Mouse (Mus musculus) c-Kit-negative CD71-positive TER-119-positive erythroid progenitor cells, embryonic 14.5 days (primary cell): ENCODE results near the gene Fgfr2.

Experiments used
- DNase-seq: peaks from one replicate; pipeline ENCODE4 v3.0.0-alpha.2; 2013; ENCODE audit warnings: low read depth, low spot score

The Fgfr2 gene

DNA sequence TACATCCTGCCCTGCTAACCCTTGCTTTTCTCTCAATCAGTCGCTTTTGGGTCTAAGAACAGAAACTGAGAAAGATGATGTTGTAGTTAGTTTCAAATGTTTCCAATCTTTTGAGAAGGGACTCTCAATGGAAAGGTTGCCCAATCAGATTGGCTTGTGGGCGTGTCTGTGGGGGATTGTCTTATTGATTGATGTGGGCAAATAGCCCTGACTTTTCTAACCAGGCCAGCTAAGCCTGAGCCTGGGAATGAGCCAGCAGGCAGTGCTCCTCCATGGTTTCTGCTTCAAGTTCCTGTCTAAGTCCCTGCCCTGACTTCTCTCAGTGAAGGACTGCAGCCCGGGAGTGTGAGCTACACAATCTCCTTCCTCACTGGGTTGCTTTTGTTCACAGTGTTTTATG lies 2133.8 kb downstream of the Fgfr2 start:
- DNase-seq = no peak

DNA sequence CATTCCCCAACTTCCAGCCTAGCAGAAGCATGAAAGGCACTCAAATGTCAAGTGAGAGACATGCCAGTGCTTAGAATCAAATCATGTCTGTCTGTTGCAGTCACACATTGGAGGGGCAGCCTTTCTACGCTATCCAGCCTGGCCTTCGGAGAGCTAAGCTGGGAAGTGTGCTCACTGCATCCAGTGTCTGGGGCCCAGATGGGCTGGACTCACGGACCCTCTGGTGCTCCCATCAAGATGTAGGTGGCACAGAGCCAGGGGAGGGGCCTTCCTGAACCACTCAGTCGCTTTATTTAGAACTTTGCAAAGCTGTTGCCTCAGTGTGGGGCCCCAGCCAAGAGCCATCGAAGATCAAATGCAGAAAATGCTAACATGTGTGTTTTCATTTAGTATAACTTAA lies 2135.0 kb downstream of the Fgfr2 start:
- DNase-seq = no peak

DNA sequence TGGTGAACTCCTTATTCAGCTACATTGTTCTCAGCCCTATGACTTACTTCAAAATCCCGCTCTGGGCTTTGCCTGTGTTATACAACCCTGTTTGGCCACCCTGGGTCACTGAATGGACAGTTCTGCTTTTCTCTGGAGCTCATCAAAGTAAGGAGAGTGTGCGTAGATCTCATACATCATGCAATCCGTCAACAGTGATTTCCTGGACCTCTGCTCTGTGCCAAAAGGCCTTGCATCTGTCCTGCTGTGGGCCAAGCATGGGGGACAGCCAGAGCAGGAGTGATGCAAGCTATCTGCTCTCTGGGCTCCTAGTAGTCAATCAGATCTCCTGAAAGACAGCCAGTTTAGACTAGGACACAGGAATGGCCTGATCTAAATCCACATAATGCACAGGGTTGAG lies 2137.4 kb downstream of the Fgfr2 start:
- no peak for DNase-seq

DNA sequence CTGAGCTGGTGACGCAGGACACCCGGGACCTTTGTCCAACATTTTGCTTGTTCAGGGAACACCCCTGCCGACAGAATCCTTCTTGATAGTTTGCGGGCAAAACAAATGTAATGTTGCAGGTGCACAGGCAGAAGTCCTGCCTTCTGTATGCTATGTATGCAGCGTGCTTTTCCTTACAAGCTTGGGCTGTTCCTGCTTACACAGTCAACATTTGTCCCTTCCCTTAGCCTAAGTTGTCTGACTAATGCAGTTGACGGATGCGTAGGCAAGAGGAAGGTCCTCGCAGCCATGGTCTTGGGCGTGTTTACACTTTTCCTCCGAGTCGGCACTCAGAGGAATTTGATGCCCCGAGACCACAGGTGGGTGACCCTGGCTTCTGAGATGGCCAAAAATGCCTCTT lies 2138.0 kb downstream of the Fgfr2 start:
- DNase-seq = no peak

DNA sequence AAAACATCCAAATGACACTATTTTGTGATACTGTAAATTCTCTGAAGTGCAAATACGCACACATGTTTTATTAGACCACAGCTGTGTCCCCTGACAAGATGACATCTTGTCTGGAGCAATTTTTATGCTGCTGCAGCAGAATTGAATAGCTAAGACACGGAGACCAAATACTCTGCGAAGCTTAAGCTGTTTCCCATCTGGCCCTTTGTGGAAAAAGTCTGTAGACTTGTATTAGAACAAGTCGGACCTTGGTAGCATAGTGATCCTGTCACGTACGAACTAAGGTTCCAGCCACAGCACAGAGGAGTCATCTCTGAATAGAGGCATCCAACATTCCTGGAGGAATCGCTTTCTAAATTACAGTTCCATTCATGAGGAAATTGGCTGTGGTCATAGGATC lies 2138.9 kb downstream of the Fgfr2 start:
- DNase-seq = no peak

DNA sequence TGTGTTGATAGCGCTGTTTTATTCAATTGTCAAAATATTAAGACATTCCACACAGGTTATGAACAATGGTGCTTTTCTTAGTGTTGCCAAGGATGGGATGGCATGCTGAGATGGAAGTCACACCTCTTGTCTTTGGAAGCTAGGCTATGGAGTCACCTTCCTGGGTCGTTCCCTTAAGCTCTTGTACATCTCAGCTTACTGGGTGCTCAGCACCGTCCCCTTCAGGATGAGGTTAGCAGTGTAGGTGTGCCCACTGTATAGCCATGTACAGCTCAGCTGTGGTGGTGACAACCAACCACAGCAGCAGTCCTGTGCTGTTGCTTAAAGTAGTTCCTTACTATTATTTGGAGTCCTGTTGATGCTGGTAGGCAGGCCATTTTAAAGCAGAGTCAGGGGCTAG lies 2140.3 kb downstream of the Fgfr2 start:
- DNase-seq = no peak

DNA sequence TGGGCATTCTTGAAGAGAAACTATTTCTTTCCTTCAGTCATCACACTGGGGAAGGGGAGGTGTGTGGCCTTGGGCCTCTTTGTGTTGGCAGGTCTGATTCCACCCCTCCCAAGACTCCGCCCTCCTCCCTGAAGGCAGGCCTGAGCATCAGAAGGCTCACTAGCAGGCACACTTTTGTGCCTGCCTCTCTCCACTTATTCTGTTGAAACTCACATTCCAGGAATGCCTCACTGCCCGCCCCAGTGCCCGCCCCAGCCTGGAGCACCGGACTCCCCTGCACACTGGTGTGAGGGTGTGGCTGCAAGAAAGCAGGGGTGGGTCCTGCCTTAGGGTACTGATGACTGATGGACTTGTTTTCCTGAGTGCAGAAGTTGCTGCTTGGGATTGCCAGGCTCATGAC lies 2140.8 kb downstream of the Fgfr2 start:
- DNase-seq = no peak

DNA sequence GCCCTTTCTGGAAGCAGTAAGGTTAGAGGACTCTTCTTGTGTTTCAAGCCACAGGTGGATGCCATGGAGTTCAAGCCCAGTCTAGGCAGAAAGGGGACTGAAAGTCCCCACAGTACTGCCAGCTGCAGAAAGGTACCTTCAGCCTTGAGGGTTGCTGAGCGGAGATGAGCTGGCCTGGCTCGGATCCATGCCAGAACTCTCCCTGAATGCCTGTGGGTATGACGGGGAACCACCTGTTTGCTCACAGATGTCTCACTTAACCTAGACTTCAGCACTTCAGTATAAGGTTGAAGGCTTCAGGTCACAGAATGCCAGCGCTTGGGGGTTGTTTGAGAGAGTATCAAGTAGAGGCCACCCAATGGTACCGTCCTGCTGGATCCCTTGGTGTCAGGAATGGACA lies 2143.0 kb downstream of the Fgfr2 start:
- no peak for DNase-seq

DNA sequence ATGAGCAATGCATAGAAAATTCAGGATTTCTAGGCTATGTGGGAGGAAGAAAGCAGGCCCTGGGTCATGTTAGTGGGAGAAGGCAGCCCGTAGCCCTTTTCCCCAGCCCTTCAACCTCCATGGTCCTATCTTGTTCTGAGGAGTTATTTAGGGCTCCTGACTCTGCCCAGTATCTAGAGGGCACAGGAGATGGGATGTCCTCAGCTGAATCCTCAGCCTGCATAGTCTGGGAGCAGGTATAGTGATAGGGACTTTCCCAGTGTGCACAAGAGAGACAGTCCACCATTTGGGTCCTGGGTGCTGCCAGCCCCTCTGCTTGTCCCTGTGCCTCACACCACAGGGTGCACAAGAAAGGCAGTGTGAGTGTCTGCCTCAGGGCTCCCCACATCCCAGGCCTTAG lies 2144.6 kb downstream of the Fgfr2 start:
- DNase-seq = no peak

DNA sequence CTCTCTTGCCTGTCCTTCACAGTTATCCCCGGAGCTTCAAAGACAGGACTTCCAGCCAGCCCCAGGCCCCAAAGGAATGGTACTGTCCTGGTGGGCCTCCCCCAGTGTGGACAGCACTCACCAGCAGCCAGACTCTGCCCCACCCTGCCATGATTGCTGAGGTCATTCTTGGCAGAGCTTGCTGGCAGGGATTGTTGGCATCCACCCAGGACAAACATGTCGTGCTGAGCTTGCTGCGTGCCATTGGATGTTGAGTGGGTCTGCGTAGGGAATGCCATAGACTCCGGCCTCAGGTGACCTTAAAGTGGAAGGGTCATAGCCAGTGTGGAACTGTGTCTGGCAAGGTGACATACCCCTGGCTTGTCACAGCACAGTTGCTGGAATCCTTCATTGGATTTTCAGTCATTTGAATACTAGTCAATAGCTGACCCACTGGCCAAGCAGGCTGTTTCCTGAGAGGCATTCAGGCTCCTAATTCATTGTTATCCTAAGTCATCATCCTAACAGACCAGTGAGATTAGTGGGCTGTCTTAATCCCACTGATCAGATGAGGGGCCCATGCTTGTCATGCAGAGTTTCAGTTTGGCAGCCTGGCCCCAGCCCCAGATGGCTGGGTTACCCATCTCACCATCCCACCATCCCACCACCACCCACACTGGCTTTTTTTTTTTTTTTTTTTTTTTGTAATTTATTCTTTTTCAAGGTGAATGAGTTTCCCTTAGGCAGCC lies 2145.2 kb downstream of the Fgfr2 start:
- DNase-seq = no peak

DNA sequence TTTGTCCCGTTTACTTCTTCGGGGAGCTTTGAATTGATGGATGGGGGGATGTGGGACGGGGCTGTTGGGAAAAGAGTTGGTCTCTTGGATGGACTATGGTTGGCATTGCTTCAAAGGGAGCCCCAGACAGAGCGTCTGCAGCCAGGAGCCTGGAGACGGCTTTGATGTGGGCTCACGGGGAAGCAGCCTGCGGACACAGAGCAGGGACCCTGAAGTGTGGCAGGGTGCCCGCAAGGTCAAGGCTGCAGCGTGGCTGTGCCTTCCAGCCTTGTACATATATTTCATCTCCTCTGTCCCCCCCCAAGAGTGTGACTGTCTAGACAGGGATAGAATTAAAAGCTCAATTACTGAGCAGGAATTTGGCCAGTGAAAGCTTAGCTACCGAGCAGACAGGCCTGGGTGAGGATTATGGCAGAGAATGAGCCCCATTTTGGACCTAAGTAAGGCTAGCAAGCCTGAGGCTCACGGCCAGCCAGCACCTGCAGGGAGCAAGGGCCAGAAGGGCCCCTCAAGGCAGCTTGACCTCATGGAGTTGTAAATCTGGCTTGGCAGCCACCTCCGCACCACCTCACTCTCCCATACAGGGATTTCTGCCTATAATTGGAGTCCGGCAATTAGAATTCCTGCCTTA lies 2146.7 kb downstream of the Fgfr2 start:
- no peak for DNase-seq

DNA sequence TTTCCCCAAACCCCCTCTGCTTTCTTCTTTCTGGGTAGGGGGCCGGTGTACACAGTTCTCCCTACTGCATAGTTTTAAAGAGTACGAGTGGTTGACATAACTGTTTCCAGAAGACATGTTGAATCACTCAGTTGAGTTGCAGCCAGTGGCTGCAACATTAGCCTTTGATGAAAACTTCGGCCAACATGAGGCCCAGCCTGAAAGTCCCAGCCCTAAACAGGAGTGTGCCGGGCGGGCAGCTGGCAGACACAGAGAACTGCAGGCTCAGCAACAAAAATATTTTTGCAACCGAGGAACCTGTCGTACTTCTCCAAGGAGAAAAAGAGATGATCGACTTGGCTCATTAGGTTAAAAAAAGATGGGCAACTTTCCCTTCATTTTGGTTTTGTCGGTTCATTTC lies 2150.4 kb downstream of the Fgfr2 start:
- no peak for DNase-seq

DNA sequence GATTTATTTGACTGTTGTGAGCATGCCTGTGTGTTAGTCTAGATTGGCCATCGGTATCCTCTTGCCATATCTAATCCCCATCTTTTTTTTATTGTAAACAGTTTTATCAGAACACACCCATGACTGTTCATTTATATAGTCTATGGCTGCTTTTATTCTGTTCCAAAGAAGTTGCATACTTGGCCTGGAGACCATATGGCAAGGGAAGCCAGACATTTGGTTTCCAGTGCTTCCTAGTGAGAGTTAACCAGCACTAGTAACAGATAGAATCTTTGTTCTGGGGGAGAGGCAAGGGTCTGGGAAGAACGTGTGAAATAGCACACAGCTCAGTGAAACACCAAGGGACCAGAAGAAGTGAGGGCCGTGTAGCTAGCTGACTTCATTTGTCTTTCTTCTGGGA lies 2153.6 kb downstream of the Fgfr2 start:
- no peak for DNase-seq

DNA sequence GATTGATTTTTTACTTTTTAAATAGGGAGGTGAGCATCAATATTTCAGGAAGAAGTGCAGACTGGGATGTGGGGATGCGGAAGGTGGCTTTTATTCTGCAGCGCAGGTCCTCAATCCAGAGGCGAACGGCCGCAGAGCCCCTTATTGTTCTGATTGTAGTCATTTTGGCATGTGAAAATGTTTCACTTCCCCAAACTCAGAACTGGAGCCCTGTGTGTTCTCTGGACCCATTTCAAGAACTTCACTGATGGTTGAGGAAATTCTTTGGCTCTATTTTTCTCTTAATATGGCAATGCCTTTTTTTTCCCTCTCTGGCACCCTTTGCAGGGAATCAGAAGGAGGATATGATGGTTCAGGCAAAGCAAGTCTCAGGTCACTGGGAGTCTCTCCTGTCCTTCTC lies 2154.1 kb downstream of the Fgfr2 start:
- no peak for DNase-seq

DNA sequence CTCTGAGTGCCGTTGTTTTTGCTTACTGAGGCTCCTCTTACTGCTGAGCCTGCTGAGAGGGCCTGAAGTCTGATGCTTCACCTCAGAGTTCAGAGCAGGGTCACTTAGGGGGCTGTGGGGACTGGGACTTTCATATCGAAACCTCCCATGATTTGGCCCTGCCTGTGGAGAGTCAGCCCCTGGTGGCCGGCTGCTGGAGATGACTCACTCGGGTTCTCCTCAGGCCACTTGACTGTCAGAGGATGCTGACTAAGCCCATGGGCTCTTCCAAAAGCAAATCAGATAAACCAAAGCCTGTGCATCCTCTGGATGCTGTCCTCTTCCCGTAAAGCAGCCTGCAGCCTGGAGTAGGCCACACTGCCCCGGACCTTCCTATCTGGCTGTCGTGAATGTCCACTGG lies 2154.6 kb downstream of the Fgfr2 start:
- DNase-seq = no peak

DNA sequence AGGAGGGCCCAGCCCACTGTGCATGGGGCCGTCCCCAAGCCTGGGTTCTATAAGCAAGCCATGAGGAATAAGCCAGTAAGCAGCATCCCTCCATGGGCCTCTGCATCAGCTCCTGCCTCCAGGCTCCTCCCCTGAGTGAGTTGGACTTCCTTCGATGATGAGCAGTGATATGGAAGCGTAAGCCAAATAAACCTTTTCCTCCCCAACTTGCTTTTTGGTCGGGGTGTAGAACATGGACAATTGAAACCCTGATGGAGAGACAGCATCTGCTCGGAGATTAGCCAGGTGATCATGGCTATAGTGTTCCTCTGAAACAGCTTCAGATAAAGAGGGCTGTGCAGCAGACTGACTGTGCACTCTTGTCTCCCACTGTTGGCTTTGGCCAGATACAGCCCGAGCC lies 2155.2 kb downstream of the Fgfr2 start:
- no peak for DNase-seq

DNA sequence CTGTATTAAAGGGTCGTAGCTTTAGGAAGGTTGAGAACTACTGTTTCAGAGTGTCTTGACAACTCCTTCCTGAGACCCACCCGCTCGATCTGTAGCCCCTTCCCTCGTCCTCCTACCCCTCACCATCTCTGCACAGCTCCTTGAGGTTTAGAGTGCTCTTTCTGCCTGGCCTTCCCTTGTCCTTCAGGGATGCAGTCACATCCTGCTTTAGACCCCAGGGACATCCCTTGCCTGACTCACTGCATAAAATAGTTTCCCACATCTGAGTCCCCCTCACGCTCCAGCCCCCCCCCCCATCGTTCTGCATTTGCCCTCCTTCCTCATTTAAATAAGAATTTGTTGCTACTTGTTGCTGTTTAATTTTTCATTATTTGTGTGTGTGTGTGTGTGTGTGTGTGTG lies 2156.3 kb downstream of the Fgfr2 start:
- DNase-seq = no peak

DNA sequence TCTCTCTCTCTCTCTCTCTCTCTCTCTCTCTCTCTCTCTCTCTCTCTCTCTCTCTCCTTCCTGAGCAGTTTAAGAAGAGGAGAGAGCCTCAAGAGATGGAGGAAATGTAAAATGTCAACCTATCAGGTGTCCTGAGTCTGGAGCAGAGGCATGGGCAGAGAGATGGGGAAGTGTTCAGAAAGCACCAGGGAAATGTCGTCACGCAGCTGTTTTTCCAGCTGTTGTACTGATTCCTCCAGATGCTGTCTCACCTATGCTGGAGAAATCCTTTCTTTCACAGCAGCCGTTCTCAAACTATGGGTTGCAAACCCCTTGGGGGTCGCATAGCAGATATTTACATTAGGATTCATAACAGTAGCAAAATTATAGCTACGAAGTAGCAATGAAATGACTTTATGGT lies 2156.7 kb downstream of the Fgfr2 start:
- no peak for DNase-seq

DNA sequence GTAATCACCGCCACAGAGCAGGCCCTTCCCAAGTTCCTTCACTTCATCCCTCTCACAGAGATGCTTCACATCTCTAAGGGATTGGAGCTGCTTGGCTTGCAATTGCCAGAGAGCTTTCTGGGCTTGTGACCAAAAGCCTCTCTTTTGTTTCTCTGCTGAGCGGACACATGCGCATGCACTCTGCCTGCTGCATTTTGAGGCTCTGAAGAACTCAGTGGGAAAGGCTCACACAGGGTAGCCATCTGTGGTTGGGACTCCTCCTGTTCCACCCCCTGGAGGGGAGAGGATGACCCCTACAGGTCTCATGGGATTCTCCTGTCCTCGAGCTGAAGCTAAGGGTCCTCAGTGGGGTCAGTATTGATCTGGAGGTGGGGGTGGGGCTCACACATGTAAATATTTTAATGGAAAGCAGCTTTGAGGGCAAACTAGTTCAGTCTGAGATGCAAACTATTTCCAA lies 2157.2 kb downstream of the Fgfr2 start:
- DNase-seq = no peak

DNA sequence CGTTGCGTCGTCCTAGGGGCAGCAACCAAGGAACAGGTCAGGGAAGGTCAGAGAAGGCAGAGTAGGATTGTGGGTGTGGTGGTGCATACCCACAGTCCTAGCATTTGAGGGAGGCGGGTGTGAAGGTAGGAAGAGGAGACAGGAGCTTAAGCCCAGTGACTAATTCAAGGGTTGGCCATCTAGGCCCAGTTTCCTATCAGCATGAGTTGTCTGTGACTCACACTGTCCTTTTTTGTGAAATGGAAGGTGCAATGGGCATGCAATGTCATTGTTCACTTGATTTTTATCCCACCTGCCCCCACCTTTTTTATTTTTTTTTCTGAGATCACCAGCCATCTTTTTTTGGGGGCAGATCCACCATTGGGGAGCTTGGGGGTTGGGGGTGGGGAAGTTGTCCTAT lies 2157.8 kb downstream of the Fgfr2 start:
- DNase-seq = no peak

DNA sequence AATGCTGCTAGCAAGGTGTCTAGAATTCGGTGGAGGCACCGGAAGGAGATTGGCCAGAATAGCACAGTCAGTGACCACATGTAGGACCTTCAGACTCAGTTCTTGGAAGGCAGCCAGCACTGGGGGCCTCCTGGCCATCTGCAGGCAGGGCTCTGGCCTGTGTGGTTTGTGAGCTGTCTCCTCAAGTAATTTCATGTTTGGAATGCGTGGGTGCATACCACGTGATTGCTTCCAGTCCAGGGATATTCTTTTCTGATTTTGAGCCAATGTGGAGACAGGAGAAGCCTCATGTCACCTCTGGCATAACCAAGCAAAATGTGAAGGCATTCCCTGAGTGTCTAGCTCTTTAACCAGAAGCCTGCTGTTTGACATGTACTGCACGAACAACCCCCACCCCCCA lies 2158.5 kb downstream of the Fgfr2 start:
- DNase-seq = no peak

DNA sequence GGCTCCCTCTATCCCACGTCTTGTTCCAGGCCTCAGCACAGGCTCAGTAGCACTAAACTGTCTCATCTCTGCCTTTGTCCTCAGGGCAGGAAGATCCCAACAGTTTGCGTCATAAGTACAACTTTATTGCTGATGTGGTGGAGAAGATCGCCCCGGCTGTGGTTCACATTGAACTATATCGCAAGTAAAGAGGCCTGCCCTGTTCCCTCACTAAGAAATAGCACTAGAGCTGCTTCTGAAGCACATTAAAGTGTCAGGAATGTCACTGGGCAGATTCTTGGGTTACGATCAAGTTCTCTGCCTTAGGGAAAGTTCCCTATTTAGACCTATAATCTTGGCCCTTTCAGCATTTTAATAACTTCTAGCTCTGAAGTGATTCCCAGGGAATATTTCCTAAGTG lies 2161.7 kb downstream of the Fgfr2 start:
- no peak for DNase-seq

DNA sequence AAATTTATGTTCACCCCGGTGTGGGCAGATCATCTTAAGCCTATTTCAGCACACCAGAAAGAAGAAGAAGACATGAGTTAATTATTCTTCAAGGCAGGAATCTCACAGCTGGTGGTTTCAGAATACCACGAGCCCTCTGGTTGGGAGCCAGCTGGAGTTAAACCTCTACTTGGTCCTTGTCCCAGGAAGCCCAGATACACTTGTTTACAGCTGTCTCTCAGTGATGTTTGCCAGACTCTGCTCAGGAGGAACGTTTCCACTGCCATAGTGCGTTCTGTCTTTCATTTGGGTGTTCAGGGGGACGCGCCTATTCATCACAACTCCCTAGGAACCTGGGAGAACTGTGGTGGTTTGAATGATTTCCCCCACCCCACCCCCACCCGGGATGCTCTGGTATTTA lies 2163.3 kb downstream of the Fgfr2 start:
- no peak for DNase-seq

DNA sequence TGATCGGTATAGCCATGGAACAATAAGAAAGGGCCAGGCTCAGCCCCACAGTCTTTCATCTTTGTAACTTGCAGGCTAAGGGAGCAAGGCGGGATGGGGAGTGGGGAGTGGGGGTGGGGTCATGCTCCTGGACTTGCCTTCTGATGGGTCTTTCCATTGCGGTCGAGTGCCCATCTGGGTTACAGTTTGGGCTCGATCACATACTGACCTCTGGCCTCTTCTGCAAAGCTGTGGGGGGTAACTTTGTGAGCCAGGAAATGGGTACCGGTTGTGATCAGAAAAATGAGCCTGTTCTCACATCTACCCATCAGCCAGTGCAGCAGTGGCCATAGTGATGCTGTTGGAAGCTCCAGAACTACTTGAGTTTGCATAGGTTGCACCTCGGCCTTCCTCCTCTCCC lies 2164.6 kb downstream of the Fgfr2 start:
- DNase-seq = no peak
